Mouse (Mus musculus): Measurements from ENCODE around the gene Tomm70a.

Gene Tomm70a

DNA sequence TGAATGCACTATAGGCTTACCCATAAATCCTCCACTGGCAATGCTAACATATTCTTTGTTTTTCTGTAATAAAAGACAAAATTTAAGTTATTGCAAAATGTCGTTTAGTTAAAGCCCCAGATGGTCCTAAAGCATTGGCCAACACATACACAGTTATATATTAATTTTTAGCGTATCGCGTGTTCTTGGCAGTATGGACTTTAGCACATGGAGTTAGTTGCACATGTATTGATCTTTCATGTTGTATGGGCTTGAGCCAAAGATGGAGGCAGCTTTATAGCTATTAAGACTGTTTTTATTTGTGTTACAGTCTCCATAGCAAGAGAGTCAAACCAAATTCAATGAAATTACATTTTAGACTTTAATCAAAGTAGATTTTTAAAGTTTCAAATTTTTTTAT is 65.1 kb downstream of the Tomm70a start:
- DNase-seq (ENCODE audit: extremely low read depth, insufficient read length, low spot score), result no peak

DNA sequence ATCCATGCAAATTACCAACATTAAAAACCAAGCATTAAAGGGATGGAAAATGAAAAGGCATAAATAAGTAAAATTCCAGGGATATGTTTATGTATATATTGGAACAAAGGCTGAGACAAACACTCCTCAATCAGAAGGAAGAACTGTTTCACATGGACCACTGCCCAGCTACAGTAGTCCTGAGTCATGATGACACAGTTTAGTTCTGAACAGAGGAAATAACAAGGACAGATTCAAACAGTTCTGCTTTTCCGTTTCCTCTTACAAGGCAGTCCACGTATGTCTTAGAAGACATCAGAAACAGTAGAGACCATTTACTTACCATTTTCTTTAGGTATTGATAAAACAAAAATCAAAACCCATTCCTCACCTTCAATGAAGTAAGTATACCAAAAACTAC is 68.0 kb downstream of the Tomm70a start:
- DNase-seq (ENCODE audit: extremely low read depth, insufficient read length, low spot score), result no peak

- no peak for DNase-seq (ENCODE audit: extremely low read depth, insufficient read length, low spot score)
Observed at GRCm38 (mm10) chr16:57190390-57190789, 68.9 kb downstream of the Tomm70a start.

DNA sequence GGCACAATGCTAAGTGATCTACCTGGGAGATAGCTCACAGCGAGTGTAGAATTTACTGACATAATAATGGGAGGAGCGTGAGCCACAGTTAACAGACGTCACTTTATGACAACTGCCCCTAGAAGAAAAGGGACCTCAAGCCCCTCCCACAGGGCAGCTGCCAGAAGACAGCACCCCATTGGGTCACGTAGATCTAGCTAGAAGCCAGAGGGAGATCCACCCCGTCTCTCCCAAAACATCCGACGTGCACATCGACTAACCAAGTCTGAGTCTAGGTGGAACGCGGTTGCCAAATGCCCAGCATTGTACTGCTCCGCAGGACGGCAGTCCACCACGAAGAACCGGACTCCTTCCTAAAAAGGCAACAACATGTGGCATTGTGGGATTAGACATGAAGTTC is 69.7 kb downstream of the Tomm70a start:
- no peak for DNase-seq (ENCODE audit: extremely low read depth, insufficient read length, low spot score)

GRCm38 (mm10) chr16:57196590-57196989 is 75.1 kb downstream of the Tomm70a start:
- DNase-seq (ENCODE audit: extremely low read depth, insufficient read length, low spot score), result no peak

- no peak for DNase-seq (ENCODE audit: extremely low read depth, insufficient read length, low spot score)
Observed at GRCm38 (mm10) chr16:57197281-57197680, 75.8 kb downstream of the Tomm70a start.

Measured in 3134 (cell line).